Mouse (Mus musculus): ENCODE data around the gene Pdgfb. TPM values are rescaled to one million over a fixed set of nuclear protein-coding genes. Genes with fewer than 3 reads are reported as not detected.

Gene Pdgfb
- total and polyA plus RNA-seq, 2 experiments from 2014 or later = 9.5 to 31.0 TPM

DNA sequence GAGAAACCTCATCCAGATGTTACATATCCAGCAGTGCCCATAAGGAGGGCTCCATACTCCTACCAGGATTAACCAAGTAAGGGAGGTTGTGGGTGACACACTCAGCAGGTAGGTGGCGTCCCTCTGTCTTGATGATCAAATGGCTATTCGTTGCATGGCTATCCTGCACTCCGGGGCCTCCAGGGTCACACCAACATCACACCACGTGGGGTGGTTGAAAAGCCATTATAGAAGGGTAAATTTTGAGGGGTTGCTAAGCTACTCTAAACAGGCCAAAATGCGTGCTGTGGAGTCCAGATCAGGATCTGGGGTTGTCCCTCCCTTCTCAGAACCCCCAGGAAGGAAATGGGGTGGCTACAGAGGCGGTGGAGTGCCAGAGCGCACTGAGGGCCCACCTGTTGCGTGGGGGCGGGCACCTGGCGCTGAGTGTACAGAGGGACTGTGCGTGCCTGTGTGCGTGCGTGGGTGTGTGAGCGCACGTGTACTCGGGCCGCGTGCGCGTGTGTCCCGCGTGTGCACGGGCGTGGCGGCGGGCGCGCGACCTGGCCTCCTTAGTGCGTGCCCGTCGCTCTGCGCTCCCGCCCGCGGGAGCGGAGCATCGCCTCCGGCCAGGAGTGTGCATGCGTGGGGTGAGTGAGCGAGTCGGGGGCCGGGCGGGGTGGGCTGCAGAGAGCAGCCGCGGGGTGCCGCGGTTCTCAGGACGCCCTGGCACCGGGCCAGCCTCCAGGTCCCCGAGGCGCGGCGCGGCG lies 2.8 kb downstream of the Pdgfb start:
- ATAC-seq = peak; percentile 80
- Histone ChIP-seq H3K4me3 (ENCODE audit: low read length) (peak overlapping the region; percentile 73), H3K4me2 (ENCODE audit: low read depth, low read length) (peak overlapping the region; percentile 83), H3K9me3 (ENCODE audit: low read length) (no peaks in the 10 kb centered on the region), H3K27ac (peak overlapping the region; percentile 94), H3K36me3 (ENCODE audit: insufficient read depth, low read length) (no peaks in the 10 kb centered on the region), H3K4me1 (ENCODE audit: insufficient read depth, low read length) (peaks cover 12% of the 10 kb centered on the region; the same call in 1 of the 2 replicates), H3K9ac (replicated peaks; ENCODE audit: low read length) (peak overlapping the region; percentile 90), H3K27me3 (ENCODE audit: insufficient read depth, low read length) (peaks cover 6% of the 10 kb centered on the region; the same call in 1 of the 2 replicates)
- peak; percentile 90 for DNase-seq (ENCODE audit: low spot score)
- WGBS = 2% methylated on average over 55 of the region's 56 CpGs
- peak; percentile 52 for TF ChIP-seq CTCF (IDR thresholded peaks at IDR 0.05; ENCODE audit: low read depth)

DNA sequence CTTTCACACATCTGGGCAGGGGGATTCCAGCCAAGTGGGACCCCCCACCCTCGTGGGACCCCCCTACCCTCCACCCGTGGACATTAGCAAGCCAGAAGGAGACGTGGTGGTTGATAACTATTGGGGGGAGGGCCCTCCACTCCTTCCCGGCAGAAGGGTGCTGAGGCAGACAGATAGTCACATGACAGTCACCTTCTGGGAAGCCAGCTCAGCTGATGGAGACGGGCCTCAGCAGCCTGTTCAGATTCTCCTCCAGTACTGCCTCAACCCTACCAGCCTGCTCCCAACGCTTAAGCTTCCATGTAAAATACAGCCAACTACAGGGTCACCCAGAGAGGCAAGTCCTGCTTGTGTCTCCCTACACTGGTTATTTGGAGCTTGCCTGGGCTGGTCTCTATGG lies 3.6 kb downstream of the Pdgfb start:
- Histone ChIP-seq H3K9ac (replicated peaks; ENCODE audit: low read length) (no peak overlapping the region), H3K9me3 (ENCODE audit: low read length) (no peaks in the 10 kb centered on the region), H3K4me1 (ENCODE audit: insufficient read depth, low read length) (peaks cover 12% of the 10 kb centered on the region; the same call in 1 of the 2 replicates), H3K27me3 (ENCODE audit: insufficient read depth, low read length) (peaks cover 6% of the 10 kb centered on the region; the same call in 1 of the 2 replicates), H3K27ac (no peak overlapping the region), H3K4me2 (ENCODE audit: low read depth, low read length) (peak overlapping the region; percentile 83; the same call in 1 of the 2 replicates), H3K4me3 (ENCODE audit: low read length) (0 out of 2 replicates have a peak overlapping the region, but pooled peaks have one; percentile 73), H3K36me3 (ENCODE audit: insufficient read depth, low read length) (no peaks in the 10 kb centered on the region)
- 25% methylated on average over 6 of the region's 6 CpGs for WGBS
- DNase-seq (ENCODE audit: low spot score) (no peak), ATAC-seq (no peak)
- TF ChIP-seq CTCF (IDR thresholded peaks at IDR 0.05; ENCODE audit: low read depth) = no peak

DNA sequence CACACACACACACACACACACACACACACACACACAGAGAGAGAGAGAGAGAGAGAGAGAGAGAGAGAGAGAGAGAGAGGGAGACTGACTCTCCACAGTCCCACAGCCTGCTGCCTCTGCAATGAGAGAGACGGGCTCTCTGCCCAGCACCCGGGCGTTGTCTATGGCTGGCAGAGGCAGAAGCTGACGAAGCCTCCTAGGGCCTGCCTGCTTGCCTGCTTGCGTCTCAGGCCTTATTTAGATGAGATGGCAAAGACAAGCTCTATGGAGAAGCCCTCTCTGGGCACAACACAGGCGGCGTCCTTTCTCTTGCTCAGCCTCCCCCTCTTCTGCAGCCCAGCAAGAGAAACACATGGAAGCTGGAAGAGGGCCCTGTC lies 4.6 kb downstream of the Pdgfb start:
- Histone ChIP-seq H3K4me2 (ENCODE audit: low read depth, low read length) (peak overlapping the region; percentile 2; the same call in 1 of the 2 replicates), H3K4me1 (ENCODE audit: insufficient read depth, low read length) (peaks cover 9% of the 10 kb centered on the region; the same call in 1 of the 2 replicates), H3K9me3 (ENCODE audit: low read length) (no peaks in the 10 kb centered on the region), H3K27ac (no peak overlapping the region), H3K4me3 (ENCODE audit: low read length) (no peak overlapping the region), H3K36me3 (ENCODE audit: insufficient read depth, low read length) (no peaks in the 10 kb centered on the region), H3K27me3 (ENCODE audit: insufficient read depth, low read length) (peaks cover 6% of the 10 kb centered on the region; the same call in 1 of the 2 replicates), H3K9ac (replicated peaks; ENCODE audit: low read length) (no peak overlapping the region)
- DNase-seq (ENCODE audit: low spot score) (peak; percentile 31), ATAC-seq (no peak)
- WGBS = 23% methylated on average over 7 of the region's 7 CpGs
- TF ChIP-seq CTCF (IDR thresholded peaks at IDR 0.05; ENCODE audit: low read depth) = no peak

DNA sequence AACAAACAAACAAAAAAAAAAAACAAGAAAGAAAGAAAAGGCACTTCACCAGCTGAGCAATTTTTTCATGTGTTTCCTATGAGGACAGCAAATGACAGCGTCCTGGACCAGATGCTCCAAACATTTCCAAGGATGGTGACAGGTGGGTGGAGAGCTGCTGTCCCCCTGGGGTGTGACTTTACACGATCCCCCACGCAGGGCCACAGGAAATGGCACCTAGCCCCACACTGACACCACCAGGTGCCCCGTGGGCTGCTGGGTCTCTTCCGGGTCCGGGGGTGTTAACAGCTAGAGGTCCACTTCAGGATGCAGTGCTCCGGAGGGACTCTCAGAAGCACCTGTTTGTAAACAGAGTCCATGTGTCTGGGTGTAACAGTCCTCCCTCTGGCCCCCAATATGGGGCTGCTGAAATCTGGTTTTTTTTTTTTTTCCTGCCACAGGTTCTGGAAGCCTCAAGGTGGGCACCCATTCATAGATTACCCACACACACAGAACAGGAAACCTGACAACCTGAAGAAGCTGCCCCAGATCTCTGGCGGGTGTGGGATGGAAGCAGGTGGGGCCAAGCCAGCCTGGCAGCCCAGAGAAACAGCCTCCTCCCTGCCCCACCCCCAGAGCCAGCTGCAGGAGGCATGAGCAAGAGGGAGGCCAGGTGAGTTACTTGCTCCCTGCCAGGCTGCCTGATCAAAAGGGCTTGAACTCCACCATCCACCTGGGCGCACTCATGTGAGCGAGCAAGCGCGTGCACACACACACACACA lies 5.2 kb downstream of the Pdgfb start:
- peaks cover 6% of the 10 kb centered on the region; the same call in 1 of the 2 replicates for H3K27me3 ChIP-seq (ENCODE audit: insufficient read depth, low read length)
- H3K27ac ChIP-seq = no peak overlapping the region
- 0 out of 2 replicates have a peak overlapping the region, but pooled peaks have one; percentile 2 for H3K4me2 ChIP-seq (ENCODE audit: low read depth, low read length)
- no peak for DNase-seq (ENCODE audit: low spot score)
- no peak overlapping the region for H3K9ac ChIP-seq (replicated peaks; ENCODE audit: low read length)
- H3K36me3 ChIP-seq (ENCODE audit: insufficient read depth, low read length) = no peaks in the 10 kb centered on the region
- no peak for ATAC-seq
- WGBS = 51% methylated on average over 12 of the region's 12 CpGs
- no peak for TF ChIP-seq CTCF (IDR thresholded peaks at IDR 0.05; ENCODE audit: low read depth)
- no peak overlapping the region for H3K4me3 ChIP-seq (ENCODE audit: low read length)
- H3K9me3 ChIP-seq (ENCODE audit: low read length) = no peaks in the 10 kb centered on the region
- 0 out of 2 replicates have a peak, but pooled peaks cover 4% of the 10 kb centered on the region for H3K4me1 ChIP-seq (ENCODE audit: insufficient read depth, low read length)

DNA sequence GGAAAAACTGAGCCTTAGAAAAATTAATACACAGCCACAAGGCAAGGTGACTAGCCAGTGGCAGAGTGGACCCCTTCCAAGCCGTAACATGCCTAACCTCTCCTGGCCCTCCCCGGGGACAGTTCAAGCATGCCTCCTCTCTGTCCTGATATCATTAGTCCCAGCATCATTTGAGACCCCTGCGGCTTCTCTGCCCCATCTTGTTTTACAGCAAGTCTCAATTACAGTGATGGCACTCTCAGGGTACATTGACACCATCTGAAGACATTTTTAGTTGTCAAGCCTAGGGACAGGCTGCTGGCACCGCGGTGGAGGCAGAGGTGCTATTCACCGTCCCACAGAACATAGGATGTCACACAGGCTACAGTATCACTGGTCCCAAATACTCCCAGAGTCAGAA lies 6.3 kb downstream of the Pdgfb start:
- Histone ChIP-seq H3K4me3 (ENCODE audit: low read length) (no peak overlapping the region), H3K4me1 (ENCODE audit: insufficient read depth, low read length) (no peaks in the 10 kb centered on the region), H3K27ac (no peak overlapping the region), H3K27me3 (ENCODE audit: insufficient read depth, low read length) (peaks cover 2% of the 10 kb centered on the region; the same call in 1 of the 2 replicates), H3K9me3 (ENCODE audit: low read length) (no peaks in the 10 kb centered on the region), H3K4me2 (ENCODE audit: low read depth, low read length) (no peak overlapping the region), H3K36me3 (ENCODE audit: insufficient read depth, low read length) (no peaks in the 10 kb centered on the region), H3K9ac (replicated peaks; ENCODE audit: low read length) (no peak overlapping the region)
- DNase-seq (ENCODE audit: low spot score) = no peak
- ATAC-seq = no peak
- no peak for TF ChIP-seq CTCF (IDR thresholded peaks at IDR 0.05; ENCODE audit: low read depth)
- 88% methylated on average over 6 of the region's 6 CpGs for WGBS

DNA sequence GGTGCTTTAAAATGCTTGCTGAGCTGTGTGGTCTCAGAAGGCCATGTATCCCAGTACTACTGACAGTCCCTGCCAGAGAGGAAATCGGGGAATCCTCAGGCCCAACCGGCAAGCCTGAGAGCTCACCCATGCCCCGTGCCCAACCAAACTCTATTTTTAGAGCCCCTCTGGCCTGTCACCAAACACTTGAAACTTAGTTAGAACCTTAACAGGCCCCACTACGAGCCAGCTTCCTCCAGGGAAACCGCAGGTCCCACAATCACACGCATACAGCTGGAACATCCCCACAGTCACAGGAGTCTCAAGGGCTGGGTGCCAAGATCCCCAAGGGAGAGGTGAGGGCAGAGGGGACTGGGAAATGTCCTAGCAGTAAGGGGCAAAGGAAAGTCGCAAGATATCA lies 8.6 kb downstream of the Pdgfb start:
- WGBS = 75% methylated on average over 7 of the region's 7 CpGs
- TF ChIP-seq CTCF (IDR thresholded peaks at IDR 0.05; ENCODE audit: low read depth) = no peak
- no peak overlapping the region for H3K27ac ChIP-seq

More for the DNA sequence above, 8.6 kb downstream of the Pdgfb start:
- H3K36me3 ChIP-seq (ENCODE audit: insufficient read depth, low read length) = peaks cover 4% of the 10 kb centered on the region; the same call in 1 of the 2 replicates
- no peaks in the 10 kb centered on the region for H3K9me3 ChIP-seq (ENCODE audit: low read length)
- ATAC-seq (no peak), DNase-seq (ENCODE audit: low spot score) (no peak)
- H3K27me3 ChIP-seq (ENCODE audit: insufficient read depth, low read length) = no peaks in the 10 kb centered on the region
- H3K9ac ChIP-seq (replicated peaks; ENCODE audit: low read length) = no peak overlapping the region
- no peak overlapping the region for H3K4me2 ChIP-seq (ENCODE audit: low read depth, low read length)
- no peak overlapping the region for H3K4me3 ChIP-seq (ENCODE audit: low read length)
- no peaks in the 10 kb centered on the region for H3K4me1 ChIP-seq (ENCODE audit: insufficient read depth, low read length)
